In the genomic region with DNA sequence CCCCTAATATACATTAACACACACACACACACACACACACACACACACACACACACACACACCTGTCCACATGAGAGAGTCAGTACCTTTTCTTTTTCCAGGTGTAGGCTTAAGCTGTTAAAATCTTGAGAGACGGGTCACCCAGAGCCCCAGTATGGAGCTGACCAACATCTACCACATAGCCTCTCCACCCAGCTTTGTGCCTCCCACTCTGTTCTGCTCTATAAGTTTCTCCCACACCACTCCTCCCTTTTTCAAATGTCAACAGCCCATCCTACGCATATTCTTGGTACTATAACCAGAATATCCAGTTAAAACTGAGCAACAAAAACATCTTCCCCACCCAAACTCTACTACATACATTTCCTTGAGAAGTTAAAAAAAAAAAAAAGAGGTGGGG, we compare ENCODE assay signal across 19 mouse cellular contexts. TPM values are rescaled to one million over a fixed set of nuclear protein-coding genes. Genes with fewer than 3 reads are reported as not detected.
DNase-seq lines count a peak whose midpoint lies in the region; ATAC-seq and TF ChIP-seq lines count a peak whose summit lies in the region.
"Had no signal": no experiment of that assay in that cellular context is flagged by ENCODE, and none has a peak within 500 bp of the region (broad histone marks: within the 10 kb centered on the region; RNA-seq: fewer than 3 reads in every experiment).

No protein-coding gene starts in this region.

- intact Hi-C loops in heart, postnatal 10 days (cut with DNase I): no loop called here

- ATAC-seq in kidney, embryonic 14.5 days (ENCODE audit: low FRiP score, low TSS enrichment): 0 out of 2 replicates have a peak, but pooled peaks have one; percentile 32
- peak; percentile 61; the same call in 1 of the 2 replicates for ATAC-seq in kidney, embryonic 16.5 days (ENCODE audit: low FRiP score, low TSS enrichment)
- ATAC-seq: forebrain, embryonic 13.5 days; forebrain, embryonic 15.5 days had no signal

- H3K4me2 ChIP-seq in kidney, embryonic 14.5 days (replicated peaks; ENCODE audit: low read depth, low read length): no peak overlapping the region
- no peak overlapping the region for H3K4me2 ChIP-seq in kidney, embryonic 16.5 days (replicated peaks; ENCODE audit: low read depth, low read length)
- H3K4me2 ChIP-seq: embryonic facial prominence, embryonic 12.5 days; forebrain, embryonic 13.5 days; forebrain, embryonic 15.5 days had no signal

- no peak overlapping the region for H3K9ac ChIP-seq in kidney, embryonic 14.5 days (ENCODE audit: low read depth, low read length)
- no peak overlapping the region for H3K9ac ChIP-seq in kidney, embryonic 16.5 days (replicated peaks; ENCODE audit: low read length)
- H3K9ac ChIP-seq: embryonic facial prominence, embryonic 12.5 days; forebrain, embryonic 13.5 days; forebrain, embryonic 15.5 days had no signal

- H3K4me3 ChIP-seq in kidney, embryonic 14.5 days (ENCODE audit: low read length): no peak overlapping the region
- H3K4me3 ChIP-seq in kidney, embryonic 16.5 days (ENCODE audit: low read length): no peak overlapping the region
- H3K4me3 ChIP-seq in kidney, adult 2 months (ENCODE audit: insufficient read depth, low read depth, low read length): no peak overlapping the region
- H3K4me3 ChIP-seq: embryonic facial prominence, embryonic 10.5 days; embryonic facial prominence, embryonic 12.5 days; forebrain, embryonic 13.5 days; forebrain, embryonic 15.5 days had no signal

- no peaks in the 10 kb centered on the region for H3K27me3 ChIP-seq in kidney, embryonic 14.5 days (ENCODE audit: control insufficient read depth, insufficient read depth, low read length)
- no peaks in the 10 kb centered on the region for H3K27me3 ChIP-seq in kidney, embryonic 16.5 days (ENCODE audit: insufficient read depth, low read length)
- H3K27me3 ChIP-seq in kidney, adult 2 months (replicated peaks; ENCODE audit: control insufficient read depth, insufficient read depth, low read length): no peaks in the 10 kb centered on the region
- H3K27me3 ChIP-seq: embryonic facial prominence, embryonic 12.5 days; forebrain, embryonic 13.5 days; forebrain, embryonic 15.5 days had no signal

- TF ChIP-seq POLR2A in kidney, adult 2 months (IDR thresholded peaks at IDR 0.05; ENCODE audit: low read depth, low read length): no peak

- H3K36me3 ChIP-seq in kidney, embryonic 14.5 days (ENCODE audit: control insufficient read depth, insufficient read depth, low read length): no peaks in the 10 kb centered on the region
- no peaks in the 10 kb centered on the region for H3K36me3 ChIP-seq in kidney, embryonic 16.5 days (ENCODE audit: insufficient read depth, low read length)
- no peaks in the 10 kb centered on the region for H3K36me3 ChIP-seq in kidney, adult 2 months (ENCODE audit: control insufficient read depth, insufficient read depth, low read length)
- H3K36me3 ChIP-seq: embryonic facial prominence, embryonic 10.5 days; embryonic facial prominence, embryonic 12.5 days; forebrain, embryonic 15.5 days had no signal

- TF ChIP-seq CTCF in kidney, adult 2 months (conservative IDR thresholded peaks at IDR 0.05; ENCODE audit: insufficient read depth, insufficient read length, low read depth, low read length): no peak

- no peak for DNase-seq in kidney, adult 18-20 months
- no peak for DNase-seq in kidney, adult 2 months
- peak; percentile 13 for DNase-seq in right cerebral cortex, adult 18-20 months
- DNase-seq in right cerebral cortex, postnatal 10 days (ENCODE audit: low spot score in 2 of 2): no peak
- DNase-seq in heart, postnatal 10 days: no peak
- DNase-seq: adrenal gland, adult 2 months; adrenal gland, postnatal 10 days; adrenal gland, postnatal 25 days; cerebellum, adult 11-12 months; cerebellum, adult 2 months; cerebellum, adult 9-10 months; cerebellum, postnatal 10 days; cerebellum, postnatal 25 days had no signal

- no peaks in the 10 kb centered on the region for H3K4me1 ChIP-seq in kidney, embryonic 14.5 days (ENCODE audit: control insufficient read depth, insufficient read depth, low read length)
- H3K4me1 ChIP-seq in kidney, embryonic 16.5 days (ENCODE audit: insufficient read depth, low read length): no peaks in the 10 kb centered on the region
- no peaks in the 10 kb centered on the region for H3K4me1 ChIP-seq in kidney, adult 2 months (ENCODE audit: control insufficient read depth, insufficient read depth, low read length)
- H3K4me1 ChIP-seq: embryonic facial prominence, embryonic 10.5 days; embryonic facial prominence, embryonic 12.5 days; forebrain, embryonic 13.5 days; forebrain, embryonic 15.5 days had no signal

- H3K27ac ChIP-seq in kidney, embryonic 14.5 days (ENCODE audit: low read depth, low read length): no peak overlapping the region
- H3K27ac ChIP-seq in kidney, embryonic 16.5 days (ENCODE audit: low read length): no peak overlapping the region
- H3K27ac ChIP-seq in kidney, adult 2 months (ENCODE audit: insufficient read depth, low read depth, low read length): no peak overlapping the region
- H3K27ac ChIP-seq: embryonic facial prominence, embryonic 10.5 days; embryonic facial prominence, embryonic 12.5 days; forebrain, embryonic 13.5 days; forebrain, embryonic 15.5 days had no signal

- no peaks in the 10 kb centered on the region for H3K9me3 ChIP-seq in kidney, embryonic 14.5 days (ENCODE audit: control insufficient read depth, low read length)
- no peaks in the 10 kb centered on the region for H3K9me3 ChIP-seq in kidney, embryonic 16.5 days (ENCODE audit: low read length)
- H3K9me3 ChIP-seq: embryonic facial prominence, embryonic 10.5 days; embryonic facial prominence, embryonic 12.5 days; forebrain, embryonic 13.5 days; forebrain, embryonic 15.5 days had no signal

- 46% methylated on average over 2 of the region's 2 CpGs for WGBS in kidney, embryonic 14.5 days
- 47% methylated on average over 2 of the region's 2 CpGs for WGBS in kidney, embryonic 16.5 days
- WGBS in kidney, adult 2 months: 40% methylated on average over 2 of the region's 2 CpGs

RNA-seq across cellular contexts. Expression of gene Cntn3, which starts 49.9 kb away (rescaled TPM):
- polyA plus RNA-seq in kidney, embryonic 14.5 days (2014; fragmentation: Nextera tagmentation; extraction: Ambion mirVana): 1.2 and 2.7 TPM in 2 replicates
- polyA plus RNA-seq in kidney, embryonic 16.5 days (2015; fragmentation: Nextera tagmentation; extraction: Ambion mirVana): 1.1 and 1.5 TPM in 2 replicates
- polyA plus RNA-seq in kidney, adult 2 months (2012; rRNA removed): 0.03 and 0.06 TPM in 2 replicates
- under 1 TPM in 1 of 2 experiments, not detected in 1; 0.07 TPM for total RNA-seq in heart, postnatal 10 days (2021)
- polyA plus RNA-seq: adrenal gland, adult 2 months had no signal
